Mouse (Mus musculus): ENCODE results near the gene Camta2. TPM values are rescaled to one million over a fixed set of nuclear protein-coding genes. Genes with fewer than 3 reads are reported as not detected.

Gene Camta2
- total and polyA plus RNA-seq, 3 experiments = 32.5 to 37.9 (median 37.8) TPM

DNA sequence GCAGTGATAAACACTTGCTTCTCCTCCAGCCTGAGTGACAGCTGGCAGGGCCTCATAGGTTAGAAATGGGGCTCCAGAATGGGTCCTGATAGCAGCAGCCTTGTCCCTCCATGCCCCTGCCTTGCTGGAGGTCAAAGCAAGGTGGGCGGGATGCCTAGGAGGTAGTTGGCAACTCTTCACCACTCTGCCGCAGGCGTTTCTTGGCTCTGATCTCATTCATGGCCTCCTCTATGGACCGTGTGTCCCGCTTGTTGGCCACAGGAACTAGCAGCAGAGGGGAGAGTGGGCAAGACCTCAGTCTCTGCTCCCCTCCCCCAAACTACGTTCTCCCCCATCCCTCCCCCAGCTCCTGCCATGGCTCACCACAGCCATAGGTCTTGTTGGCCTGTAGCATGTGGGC, 23.9 kb downstream of the Camta2 start:
- Histone ChIP-seq H3K9ac (ENCODE audit: low read depth, low read length) (no peak overlapping the region), H3K4me3 (no peak overlapping the region), H3K79me2 (replicated peaks; ENCODE audit: control insufficient read depth, insufficient read depth, low read length) (no peaks in the 10 kb centered on the region), H3K27ac (peak overlapping the region; percentile 55; the same call in 1 of the 2 replicates), H3K4me1 (ENCODE audit: control insufficient read depth, insufficient read depth, low read length) (peaks cover 2% of the 10 kb centered on the region), H3K27me3 (ENCODE audit: control insufficient read depth, insufficient read depth, low read length) (no peaks in the 10 kb centered on the region), H3K36me3 (ENCODE audit: control insufficient read depth, insufficient read depth, low read length) (peaks cover 16% of the 10 kb centered on the region)
- DNase-seq = peak in 1 of 2 experiments; percentile 73
- 0 out of 2 replicates have a peak, but pooled peaks have one; percentile 25 for TF ChIP-seq EP300 (IDR thresholded peaks at IDR 0.05; ENCODE audit: insufficient read depth, low read depth, low read length)
- peak; percentile 39; the same call in 1 of the 2 replicates for TF ChIP-seq POLR2A (IDR thresholded peaks at IDR 0.05; ENCODE audit: insufficient read depth, low read depth, low read length)
- TF ChIP-seq CTCF (IDR thresholded peaks at IDR 0.05) = no peak
- intact Hi-C loops (cut with DNase I) = no loop called here
- WGBS = 65% methylated on average over 6 of the region's 6 CpGs

DNA sequence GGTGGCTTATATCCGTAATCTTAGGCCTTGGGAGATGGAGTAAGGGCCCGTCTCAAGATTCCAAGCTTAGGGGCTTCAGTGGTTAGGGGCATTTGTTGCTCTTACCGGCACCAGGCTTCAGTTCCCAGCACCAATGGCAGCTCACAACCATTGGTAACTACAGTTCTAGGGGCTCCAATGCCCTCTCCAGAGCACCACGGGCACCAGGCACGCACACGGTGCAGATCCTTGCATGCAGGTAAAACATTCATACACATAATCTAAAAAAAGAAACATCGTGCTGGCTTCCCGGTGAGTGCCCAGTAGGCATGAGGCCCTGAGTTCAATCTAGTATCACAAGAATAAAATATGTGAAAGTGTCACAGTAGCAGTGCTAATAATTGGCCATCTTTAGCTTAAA, 24.8 kb downstream of the Camta2 start:
- peak; percentile 43 for TF ChIP-seq POLR2A (IDR thresholded peaks at IDR 0.05; ENCODE audit: insufficient read depth, low read depth, low read length)
- TF ChIP-seq CTCF (IDR thresholded peaks at IDR 0.05) = no peak
- TF ChIP-seq EP300 (IDR thresholded peaks at IDR 0.05; ENCODE audit: insufficient read depth, low read depth, low read length) = 0 out of 2 replicates have a peak, but pooled peaks have one; percentile 41
- Histone ChIP-seq H3K27me3 (ENCODE audit: control insufficient read depth, insufficient read depth, low read length) (no peaks in the 10 kb centered on the region), H3K4me3 (no peak overlapping the region), H3K36me3 (ENCODE audit: control insufficient read depth, insufficient read depth, low read length) (peaks cover 16% of the 10 kb centered on the region), H3K4me1 (ENCODE audit: control insufficient read depth, insufficient read depth, low read length) (peaks cover 2% of the 10 kb centered on the region), H3K27ac (peak overlapping the region; percentile 51), H3K9ac (ENCODE audit: low read depth, low read length) (no peak overlapping the region), H3K79me2 (replicated peaks; ENCODE audit: control insufficient read depth, insufficient read depth, low read length) (no peaks in the 10 kb centered on the region)
- DNase-seq = no peak
- 75% methylated on average over 8 of the region's 8 CpGs for WGBS
- intact Hi-C loops (cut with DNase I) = no loop called here

GRCm38 (mm10) chr11:70660571-70660970, 27.3 kb downstream of the Camta2 start:
- H3K27ac ChIP-seq = no peak overlapping the region; the same call in 1 of the 2 replicates
- H3K27me3 ChIP-seq (ENCODE audit: control insufficient read depth, insufficient read depth, low read length) = no peaks in the 10 kb centered on the region
- H3K79me2 ChIP-seq (replicated peaks; ENCODE audit: control insufficient read depth, insufficient read depth, low read length) = no peaks in the 10 kb centered on the region
- TF ChIP-seq EP300 (IDR thresholded peaks at IDR 0.05; ENCODE audit: insufficient read depth, low read depth, low read length) (no peak), CTCF (IDR thresholded peaks at IDR 0.05) (no peak), POLR2A (IDR thresholded peaks at IDR 0.05; ENCODE audit: insufficient read depth, low read depth, low read length) (no peak)
- H3K4me1 ChIP-seq (ENCODE audit: control insufficient read depth, insufficient read depth, low read length) = no peaks in the 10 kb centered on the region
- peak overlapping the region; percentile 23 for H3K9ac ChIP-seq (ENCODE audit: low read depth, low read length)
- WGBS = 62% methylated on average over 8 of the region's 8 CpGs
- intact Hi-C loops (cut with DNase I) = no loop called here
- no peak for DNase-seq
- H3K36me3 ChIP-seq (ENCODE audit: control insufficient read depth, insufficient read depth, low read length) = peaks cover 16% of the 10 kb centered on the region
- no peak overlapping the region for H3K4me3 ChIP-seq

DNA sequence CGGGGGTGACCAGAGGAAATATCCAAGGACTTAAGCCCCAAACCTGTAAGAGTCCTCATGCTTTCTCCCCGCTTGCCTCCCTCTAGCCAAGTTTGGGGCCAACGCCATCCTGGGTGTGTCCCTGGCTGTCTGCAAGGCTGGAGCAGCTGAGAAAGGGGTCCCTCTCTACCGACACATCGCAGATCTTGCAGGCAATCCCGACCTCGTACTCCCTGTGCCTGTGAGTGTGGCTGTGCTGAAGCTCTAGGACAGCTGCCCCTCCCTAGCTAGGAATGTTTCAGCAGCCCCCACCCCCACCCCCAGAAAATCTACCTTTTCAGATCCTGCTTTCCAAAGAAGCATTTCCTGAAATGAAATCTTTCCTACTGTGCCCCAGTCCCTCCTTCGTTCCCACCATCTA, 29.0 kb downstream of the Camta2 start:
- Histone ChIP-seq H3K79me2 (replicated peaks; ENCODE audit: control insufficient read depth, insufficient read depth, low read length) (peaks cover 4% of the 10 kb centered on the region), H3K27me3 (ENCODE audit: control insufficient read depth, insufficient read depth, low read length) (no peaks in the 10 kb centered on the region), H3K4me1 (ENCODE audit: control insufficient read depth, insufficient read depth, low read length) (no peaks in the 10 kb centered on the region), H3K4me3 (peak overlapping the region; percentile 47; the same call in 1 of the 2 replicates), H3K36me3 (ENCODE audit: control insufficient read depth, insufficient read depth, low read length) (peaks cover 12% of the 10 kb centered on the region), H3K9ac (ENCODE audit: low read depth, low read length) (peak overlapping the region; percentile 38; the same call in 1 of the 2 replicates), H3K27ac (peak overlapping the region; percentile 99; the same call in 1 of the 2 replicates)
- TF ChIP-seq POLR2A (IDR thresholded peaks at IDR 0.05; ENCODE audit: insufficient read depth, low read depth, low read length) = no peak
- no peak for TF ChIP-seq EP300 (IDR thresholded peaks at IDR 0.05; ENCODE audit: insufficient read depth, low read depth, low read length)
- no peak for TF ChIP-seq CTCF (IDR thresholded peaks at IDR 0.05)
- DNase-seq = no peak
- 58% methylated on average over 8 of the region's 8 CpGs for WGBS
- intact Hi-C loops (cut with DNase I) = no loop called here

- Histone ChIP-seq H3K4me3 (peak overlapping the region; percentile 47), H3K4me1 (ENCODE audit: control insufficient read depth, insufficient read depth, low read length) (no peaks in the 10 kb centered on the region), H3K79me2 (replicated peaks; ENCODE audit: control insufficient read depth, insufficient read depth, low read length) (peaks cover 4% of the 10 kb centered on the region), H3K27ac (peak overlapping the region; percentile 99), H3K9ac (ENCODE audit: low read depth, low read length) (peak overlapping the region; percentile 13), H3K27me3 (ENCODE audit: control insufficient read depth, insufficient read depth, low read length) (no peaks in the 10 kb centered on the region), H3K36me3 (ENCODE audit: control insufficient read depth, insufficient read depth, low read length) (peaks cover 12% of the 10 kb centered on the region)
- intact Hi-C loops (cut with DNase I) = no loop called here
- 56% methylated on average over 5 of the region's 5 CpGs for WGBS
- no peak for DNase-seq
- no peak for TF ChIP-seq EP300 (IDR thresholded peaks at IDR 0.05; ENCODE audit: insufficient read depth, low read depth, low read length)
- TF ChIP-seq CTCF (IDR thresholded peaks at IDR 0.05) = no peak
- TF ChIP-seq POLR2A (IDR thresholded peaks at IDR 0.05; ENCODE audit: insufficient read depth, low read depth, low read length) = no peak
Observed at GRCm38 (mm10) chr11:70658521-70658920, 29.4 kb downstream of the Camta2 start.

GRCm38 (mm10) chr11:70657991-70658390, 29.9 kb downstream of the Camta2 start:
- 52% methylated on average over 9 of the region's 9 CpGs for WGBS
- intact Hi-C loops (cut with DNase I) = no loop called here
- Histone ChIP-seq H3K9ac (ENCODE audit: low read depth, low read length) (peak overlapping the region; percentile 13), H3K27me3 (ENCODE audit: control insufficient read depth, insufficient read depth, low read length) (no peaks in the 10 kb centered on the region), H3K79me2 (replicated peaks; ENCODE audit: control insufficient read depth, insufficient read depth, low read length) (peaks cover 4% of the 10 kb centered on the region), H3K4me1 (ENCODE audit: control insufficient read depth, insufficient read depth, low read length) (no peaks in the 10 kb centered on the region), H3K4me3 (peak overlapping the region; percentile 47), H3K36me3 (ENCODE audit: control insufficient read depth, insufficient read depth, low read length) (peaks cover 13% of the 10 kb centered on the region), H3K27ac (peak overlapping the region; percentile 99)
- TF ChIP-seq CTCF (IDR thresholded peaks at IDR 0.05) = no peak
- no peak for TF ChIP-seq POLR2A (IDR thresholded peaks at IDR 0.05; ENCODE audit: insufficient read depth, low read depth, low read length)
- TF ChIP-seq EP300 (IDR thresholded peaks at IDR 0.05; ENCODE audit: insufficient read depth, low read depth, low read length) = no peak
- DNase-seq = no peak
